Mouse (Mus musculus): ENCODE results near the gene Gldn.

Gene Gldn

DNA sequence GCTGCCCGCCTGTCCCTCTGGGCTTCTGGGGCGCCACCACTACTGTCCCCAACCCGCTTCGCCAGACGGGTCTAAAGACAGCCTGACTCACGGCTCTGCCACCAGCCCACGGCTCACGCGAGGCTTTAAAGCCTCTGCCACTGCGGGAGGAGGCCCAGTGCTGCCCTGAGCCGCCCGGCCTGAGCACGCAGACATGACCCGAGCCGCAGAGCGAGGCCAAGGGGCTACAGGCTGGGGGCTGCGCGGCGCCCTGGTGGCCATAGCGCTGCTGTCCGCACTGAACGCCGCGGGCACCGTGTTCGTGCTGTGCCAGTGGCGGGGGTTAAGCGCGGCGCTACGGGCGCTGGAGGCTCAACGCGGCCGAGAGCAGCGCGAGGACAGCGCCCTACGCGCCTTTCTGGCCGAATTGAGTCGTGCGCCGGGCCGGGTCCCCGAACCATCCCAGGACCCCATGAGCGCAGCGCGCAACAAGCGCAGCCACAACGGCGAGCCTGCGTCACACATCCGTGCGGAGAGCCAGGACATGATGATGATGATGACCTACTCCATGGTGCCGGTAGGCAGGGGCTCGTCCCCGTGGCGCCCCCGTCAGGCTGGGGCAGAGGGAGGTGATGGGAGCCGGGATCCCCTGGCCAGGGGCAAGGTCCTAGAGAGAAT lies at the start of gene Gldn:
TSS of gene Gldn (plus strand) at position 156 of the 657 bp plus-strand sequence.
- DNase-seq (ENCODE audit: low read depth): no peak

DNA sequence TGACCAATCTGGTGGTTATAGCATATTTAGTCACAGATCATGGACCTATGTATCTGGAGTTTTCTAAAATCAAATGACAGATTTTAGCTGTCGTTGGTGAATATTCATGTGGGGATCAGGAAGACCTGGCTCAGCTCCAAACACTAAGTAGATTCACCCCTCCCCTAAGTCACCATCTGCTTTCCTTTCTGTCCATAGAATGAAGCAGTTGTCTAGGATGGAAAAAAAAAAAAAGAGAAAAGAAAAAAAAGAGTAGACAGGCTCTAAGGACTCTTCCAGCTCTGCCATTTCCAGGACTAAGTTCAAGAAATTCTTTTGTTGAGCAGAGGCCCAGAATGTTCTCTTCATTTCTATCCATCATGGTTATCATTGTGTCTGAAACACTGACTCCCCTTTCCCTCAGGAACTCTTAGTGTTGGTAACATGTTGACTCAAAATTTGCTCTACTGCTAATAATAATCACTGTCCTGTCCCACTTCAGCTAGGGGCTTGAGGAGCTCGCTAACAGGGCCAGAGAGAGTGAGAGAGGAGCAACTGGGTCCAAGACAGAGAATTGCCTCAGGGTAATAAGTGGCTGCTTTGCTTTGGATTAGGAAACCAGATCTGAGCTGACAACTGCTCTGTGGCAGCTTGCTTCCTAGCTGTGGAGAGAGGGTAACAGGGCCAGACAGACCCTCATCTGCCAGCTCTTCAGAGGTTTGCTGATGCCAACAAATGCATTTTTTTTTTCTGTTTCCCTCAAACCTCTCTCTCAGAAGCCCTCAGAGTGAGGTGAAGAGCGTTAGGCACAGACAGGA lies 41.2 kb upstream of the Gldn start:
- no peak for DNase-seq (ENCODE audit: low read depth)

DNA sequence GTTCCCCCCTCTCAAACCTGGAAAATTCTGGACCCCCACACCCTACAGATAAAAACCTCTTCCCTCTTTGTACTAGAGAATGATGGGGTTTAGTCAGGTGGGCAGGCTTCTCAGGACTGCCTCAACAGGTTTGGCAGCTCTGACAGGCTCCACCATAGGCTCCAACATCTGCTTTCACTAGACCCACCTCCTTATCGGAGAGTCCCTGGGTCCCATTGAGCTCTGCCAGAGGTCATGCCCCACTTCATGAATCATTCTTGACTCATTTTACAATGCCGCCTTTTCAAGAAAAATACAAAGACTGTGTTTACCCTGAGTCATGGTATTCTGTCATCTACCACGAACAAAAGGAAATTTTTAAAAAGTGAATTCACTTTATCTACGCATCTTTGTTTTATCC lies 21.5 kb upstream of the Gldn start:
- no peak for DNase-seq (ENCODE audit: low read depth)

DNA sequence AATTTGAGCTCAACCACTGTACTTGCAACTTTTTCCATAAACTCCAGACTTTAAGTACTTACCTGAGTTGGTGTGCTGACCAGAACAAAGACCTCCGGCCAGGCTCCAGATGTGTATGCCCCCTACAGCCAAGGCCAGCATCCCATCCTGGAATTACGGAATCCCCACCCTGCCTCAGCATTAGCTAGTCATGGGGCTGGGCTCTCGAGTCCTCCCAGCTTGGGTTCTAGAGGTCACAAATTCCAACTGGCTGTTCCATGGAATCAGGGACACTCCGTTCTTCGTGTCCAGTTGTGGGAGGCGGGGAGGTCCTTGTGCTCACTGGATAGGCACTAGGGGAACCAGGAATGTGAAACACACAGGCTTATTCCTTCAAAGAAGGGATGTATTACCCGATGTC lies 18.3 kb upstream of the Gldn start, which contains the start of gene Cyp19a1:
TSS of gene Cyp19a1 (minus strand) at position 101 of the 400 bp plus-strand sequence.
- no peak for DNase-seq (ENCODE audit: low read depth)

DNA sequence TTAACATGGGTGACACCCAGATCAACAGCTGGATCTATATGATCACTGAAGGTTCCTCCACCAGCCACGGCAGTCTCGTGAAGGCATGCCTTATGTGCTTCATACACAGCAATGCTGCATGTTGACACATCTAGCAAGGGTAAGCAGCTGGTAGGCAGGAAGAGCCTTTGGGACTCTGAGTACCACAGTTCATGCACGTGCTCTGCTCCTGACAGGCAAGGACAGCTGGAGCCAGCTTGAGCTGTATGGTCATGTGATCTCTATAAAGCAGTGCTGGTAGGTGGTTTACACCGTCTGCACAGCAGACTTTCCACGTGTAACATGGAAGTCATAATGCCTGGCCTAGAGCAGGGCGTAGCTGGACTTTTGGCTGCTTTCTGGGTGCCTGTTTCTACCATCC lies 16.3 kb upstream of the Gldn start:
- no peak for DNase-seq (ENCODE audit: low read depth)

DNA sequence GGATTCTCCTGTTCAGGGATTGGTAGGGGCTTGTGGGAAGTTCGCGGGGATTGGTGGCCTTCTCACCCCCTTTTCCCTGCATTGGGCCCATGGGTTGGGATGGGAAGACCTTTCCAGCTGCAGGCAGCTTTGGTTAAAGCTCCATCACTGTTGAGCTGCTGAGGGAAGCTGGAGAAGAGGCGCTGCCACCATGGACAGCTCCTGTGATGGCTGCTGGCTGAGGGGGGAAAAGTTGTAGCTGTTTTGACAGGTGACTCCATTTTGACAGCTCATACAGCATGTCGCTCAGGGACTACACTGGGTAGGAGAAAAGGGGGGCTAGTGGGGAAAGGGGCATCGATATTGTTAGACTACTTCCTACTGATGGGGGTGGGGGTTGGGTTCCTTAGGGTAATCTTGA lies 15.4 kb upstream of the Gldn start:
- no peak for DNase-seq (ENCODE audit: low read depth)

DNA sequence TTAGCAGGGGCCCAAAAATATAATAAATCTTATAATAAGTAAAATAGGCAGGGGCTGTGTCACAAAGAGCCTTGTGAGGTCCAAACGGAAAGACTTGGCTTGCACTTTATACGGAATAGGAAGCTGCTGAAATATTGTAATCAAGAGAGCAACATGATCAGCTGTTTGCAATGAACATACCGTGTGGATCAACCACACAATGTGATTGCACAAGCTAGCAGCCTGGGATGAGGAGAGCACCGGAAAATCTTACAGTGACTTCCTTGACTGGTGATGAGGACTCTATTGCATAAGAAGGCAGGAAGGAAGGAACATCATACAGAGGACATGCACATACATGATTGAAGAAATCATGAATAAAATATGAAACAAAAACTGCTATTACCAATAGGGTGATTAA lies 11.0 kb upstream of the Gldn start:
- no peak for DNase-seq (ENCODE audit: low read depth)

DNA sequence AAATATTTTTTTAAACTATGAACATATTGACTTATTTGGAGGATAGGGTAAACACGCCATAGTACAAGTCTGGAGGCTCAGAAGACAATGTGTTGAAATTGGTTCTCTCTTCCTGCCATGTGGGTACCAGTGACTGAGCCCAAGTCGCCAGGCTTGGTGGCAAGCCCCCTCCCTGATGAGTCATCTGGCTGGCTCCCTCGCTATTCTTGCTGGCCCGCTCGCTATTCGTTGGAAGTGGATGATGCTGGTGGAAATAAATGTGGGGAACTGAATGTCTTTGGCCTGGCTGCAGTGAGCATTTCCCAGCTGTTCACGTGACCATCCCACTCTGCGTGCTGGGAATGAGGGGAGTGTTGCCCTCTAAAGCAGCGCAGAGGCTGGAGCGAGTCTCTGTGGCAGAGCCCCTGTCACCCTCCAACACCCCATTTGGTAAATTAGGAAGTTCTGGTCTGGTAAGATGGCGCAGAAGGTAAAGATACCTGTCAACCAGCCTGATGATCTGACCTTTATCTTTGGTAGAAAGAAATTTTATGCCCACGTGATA lies 7.2 kb upstream of the Gldn start:
- DNase-seq (ENCODE audit: low read depth): no peak

DNA sequence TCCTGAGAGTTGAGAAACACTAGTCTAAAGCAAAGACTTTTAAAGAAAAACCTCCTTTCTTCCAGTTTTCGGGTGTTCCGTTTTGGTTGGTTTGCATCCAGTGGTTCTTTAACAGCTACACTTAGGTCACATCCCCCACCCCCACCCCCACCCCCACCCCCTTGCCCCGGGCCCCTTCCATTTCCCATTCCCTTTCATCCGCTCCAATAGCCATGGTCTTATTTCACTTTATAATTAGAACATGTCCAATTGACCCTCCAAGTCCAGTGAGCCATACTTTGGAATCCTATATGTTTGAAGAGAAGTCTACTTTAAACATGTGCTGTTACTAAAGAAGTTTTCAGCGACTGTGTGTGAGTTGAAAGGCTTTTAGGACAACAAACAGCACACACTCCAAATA lies 1.5 kb downstream of the Gldn start:
- DNase-seq (ENCODE audit: low read depth): no peak

DNA sequence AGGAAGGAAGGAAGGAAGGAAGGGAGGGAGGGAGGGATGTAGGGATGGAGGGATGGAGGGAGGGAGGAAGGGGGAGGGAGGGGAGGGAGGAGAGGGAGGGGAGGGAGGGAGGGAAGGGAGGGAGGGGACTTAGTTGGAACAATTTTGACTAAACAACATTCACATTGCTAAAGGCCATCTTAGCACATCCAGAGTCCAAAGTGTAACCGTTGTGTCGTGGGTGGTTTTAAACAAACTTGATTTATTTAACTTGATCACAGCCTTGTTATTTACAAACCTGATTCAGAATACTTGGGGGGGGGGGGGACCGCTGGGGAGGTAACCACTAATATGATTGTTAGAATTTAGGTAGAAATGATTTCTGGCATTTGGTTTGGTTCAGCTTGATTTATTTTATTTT lies 13.1 kb downstream of the Gldn start:
- DNase-seq (ENCODE audit: low read depth): no peak

DNA sequence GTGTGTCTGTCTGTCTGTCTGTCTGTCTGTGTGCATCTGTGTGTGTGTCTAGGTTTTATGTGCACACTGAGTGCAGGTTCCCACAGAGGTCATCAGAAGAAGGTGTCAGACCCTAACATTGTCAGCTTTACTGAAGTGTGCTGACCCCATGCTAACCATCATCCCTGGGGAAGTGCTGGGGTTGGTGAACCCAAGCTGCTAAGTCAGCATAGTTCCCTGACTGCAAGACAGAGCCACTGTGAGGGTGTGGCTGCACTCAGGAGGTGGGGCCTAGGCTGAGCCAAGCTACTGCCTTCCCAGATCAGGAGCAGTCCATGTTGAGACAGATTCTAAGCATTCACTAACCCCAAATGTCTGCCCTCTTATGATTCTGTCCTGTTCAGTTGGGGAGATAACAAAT lies 13.5 kb downstream of the Gldn start:
- DNase-seq (ENCODE audit: low read depth): no peak

DNA sequence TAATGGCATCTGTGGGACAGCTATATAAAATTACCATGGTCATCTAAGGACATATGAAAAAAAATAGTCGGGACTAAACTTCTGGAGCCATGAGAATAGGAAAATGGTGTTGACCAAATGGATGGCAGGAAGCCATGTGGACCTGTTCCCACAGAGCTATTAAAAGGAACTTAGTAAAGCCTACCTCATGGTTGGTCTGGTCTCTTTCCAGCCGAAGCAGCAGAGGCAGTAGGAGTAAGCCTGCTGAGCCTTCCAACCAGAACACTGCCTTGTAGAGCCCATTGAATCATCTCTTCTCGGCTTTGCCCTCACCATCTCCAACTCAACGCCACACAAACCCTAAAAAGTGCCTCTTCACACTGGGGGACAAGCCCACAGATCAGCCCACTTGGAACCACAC lies 15.0 kb downstream of the Gldn start:
- no peak for DNase-seq (ENCODE audit: low read depth)

DNA sequence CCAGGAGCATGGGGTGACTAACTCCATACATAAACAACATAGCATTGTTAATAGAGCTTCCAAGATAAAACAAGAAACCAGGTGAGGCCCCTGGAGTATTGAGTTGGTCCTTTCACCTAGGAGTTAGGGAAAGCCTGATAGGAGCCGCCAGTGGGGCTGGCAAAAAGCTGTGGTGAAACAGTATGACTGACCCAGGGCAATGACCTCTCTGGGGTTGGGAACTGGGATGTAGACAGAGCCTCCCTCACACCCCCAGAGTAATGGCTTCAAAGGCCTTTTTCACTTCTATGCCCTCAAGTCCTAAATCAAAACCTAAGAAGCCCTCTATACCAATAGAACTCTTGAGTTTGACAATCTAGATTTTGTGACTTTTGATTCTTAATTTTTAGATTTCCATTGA lies 21.9 kb downstream of the Gldn start:
- DNase-seq (ENCODE audit: low read depth): no peak

DNA sequence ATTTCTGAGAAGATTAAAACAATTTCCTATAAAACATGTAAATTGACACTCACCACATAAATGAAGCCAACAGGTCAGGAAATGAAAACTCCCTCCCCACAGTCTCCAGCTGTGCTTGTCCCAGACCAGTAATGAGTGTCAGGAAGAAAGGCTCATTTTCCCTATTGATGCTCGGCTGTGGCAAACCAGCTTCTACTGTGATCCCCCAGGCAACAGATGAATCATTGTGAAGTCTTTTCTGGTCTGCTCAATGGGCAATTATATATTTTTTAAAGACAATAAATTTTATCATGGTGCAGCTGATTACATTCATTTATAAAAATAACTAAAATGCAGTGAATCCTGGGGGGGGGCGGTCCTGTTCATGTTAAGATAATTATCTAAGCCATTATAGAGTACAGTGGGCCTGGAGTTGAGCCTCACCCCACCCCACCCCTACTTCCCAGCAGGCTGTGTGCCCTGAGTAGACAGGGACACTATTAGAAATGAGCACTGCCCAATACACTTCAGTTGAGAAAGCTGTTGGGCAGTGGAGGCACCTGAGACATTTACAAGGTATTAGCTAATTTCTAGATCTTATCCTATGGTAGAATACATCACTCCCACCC lies 22.6 kb downstream of the Gldn start:
- DNase-seq (ENCODE audit: low read depth): no peak

DNA sequence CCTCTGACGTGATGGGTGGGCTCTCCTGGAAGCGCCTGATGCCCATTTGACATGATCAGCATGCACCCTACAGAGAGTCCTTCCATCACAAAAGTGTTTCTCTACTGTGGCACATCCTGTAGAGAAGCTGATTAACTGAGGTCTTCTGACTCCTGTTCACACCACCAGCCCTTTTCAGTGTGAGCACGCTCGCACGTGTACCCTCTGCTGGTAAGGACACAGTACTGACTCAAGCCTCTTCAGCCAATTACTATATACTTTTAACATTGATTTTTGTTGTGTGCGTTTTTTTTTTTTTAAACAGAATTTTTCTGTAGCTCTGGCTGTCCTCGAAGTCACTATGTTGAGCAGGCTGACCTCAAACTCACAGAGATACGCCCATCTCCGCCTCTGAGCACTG lies 30.1 kb downstream of the Gldn start:
- DNase-seq (ENCODE audit: low read depth): no peak

DNA sequence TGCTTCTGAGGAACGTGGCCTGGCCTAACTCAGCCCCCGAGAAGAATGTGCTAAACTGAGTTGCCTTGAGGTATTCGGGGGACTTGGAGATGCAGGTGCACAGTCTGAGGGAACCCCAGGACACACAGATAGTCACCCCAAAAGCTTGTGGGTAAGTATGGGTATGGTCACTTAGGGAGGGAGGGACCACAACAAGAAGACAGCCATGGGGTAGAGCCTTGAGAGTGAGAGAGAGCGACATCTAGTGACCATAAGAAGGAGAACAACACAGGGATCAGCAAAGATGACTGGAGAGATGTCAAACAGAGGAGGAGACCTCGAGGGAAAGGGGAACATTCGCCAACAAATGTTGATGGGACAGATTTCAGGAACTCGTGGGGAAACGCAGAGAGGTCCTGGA lies 37.2 kb downstream of the Gldn start:
- DNase-seq (ENCODE audit: low read depth): peak; percentile 6

DNA sequence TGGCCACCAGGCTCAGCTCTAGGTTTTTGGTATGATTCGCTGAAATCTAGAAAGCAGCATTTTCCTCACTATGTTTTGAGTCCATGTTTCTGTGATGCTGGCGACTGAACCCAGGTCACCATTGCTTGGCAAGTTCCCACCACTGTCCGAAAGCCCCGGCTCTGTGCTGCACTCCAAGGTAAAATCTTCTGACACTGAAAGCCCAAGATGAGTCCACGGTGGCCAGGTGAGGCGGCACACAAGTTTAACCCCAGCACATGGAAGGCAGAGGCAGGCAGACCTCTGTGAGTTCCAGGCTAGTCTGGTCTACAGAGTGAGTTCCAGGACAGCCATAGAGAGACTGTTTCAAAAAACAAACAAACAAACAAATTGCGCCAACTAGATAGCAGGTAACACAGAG lies 42.9 kb downstream of the Gldn start:
- no peak for DNase-seq (ENCODE audit: low read depth)

DNA sequence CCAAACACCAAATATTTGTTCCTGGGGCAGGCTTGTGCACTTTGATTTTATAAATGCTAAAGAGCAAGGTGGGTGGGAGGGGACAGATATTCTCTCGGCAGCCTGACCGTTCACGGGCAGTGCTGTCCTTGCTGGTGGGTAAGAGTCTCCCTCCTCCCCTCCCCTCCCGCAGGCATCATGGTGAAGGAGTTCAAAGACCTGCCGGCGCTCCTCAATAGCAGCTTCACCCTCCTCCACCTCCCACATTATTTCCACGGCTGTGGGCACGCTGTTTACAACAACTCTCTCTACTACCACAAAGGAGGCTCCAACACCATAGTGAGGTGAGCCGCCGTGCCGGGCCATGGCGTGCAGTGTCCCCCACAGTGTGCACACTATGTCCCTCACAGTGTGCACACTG lies 49.3 kb downstream of the Gldn start:
- no peak for DNase-seq (ENCODE audit: low read depth)

DNA sequence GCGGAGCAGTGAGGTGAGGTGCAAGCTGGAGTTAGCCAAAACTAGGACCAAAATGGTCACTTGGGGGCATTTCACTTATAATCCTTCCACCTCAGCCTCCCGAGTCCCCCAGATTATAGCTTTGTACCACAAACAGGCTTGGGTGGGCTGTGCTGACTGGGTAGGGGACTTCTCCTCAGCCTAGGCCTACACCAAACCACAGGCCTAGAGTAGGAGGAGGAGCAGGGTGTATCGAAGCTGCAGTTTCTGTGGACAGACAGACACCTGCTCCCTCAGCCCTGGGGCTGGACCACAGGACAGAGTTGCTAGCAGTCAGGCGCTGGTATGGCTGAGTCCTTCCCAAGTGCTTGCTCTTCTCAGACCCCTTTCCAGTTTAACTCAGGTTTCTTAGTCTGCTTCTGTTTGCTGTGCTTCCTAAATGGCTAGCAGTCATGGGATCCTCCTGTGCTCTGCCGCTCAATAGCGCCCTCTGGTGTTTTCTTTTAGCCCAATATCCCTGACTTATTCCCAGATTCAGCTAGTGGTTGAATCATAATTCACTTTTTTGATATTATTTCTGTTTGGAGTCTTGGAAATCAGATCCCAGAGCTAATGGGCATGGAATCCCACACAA lies 50.4 kb downstream of the Gldn start:
- DNase-seq (ENCODE audit: low read depth): peak; percentile 26

DNA sequence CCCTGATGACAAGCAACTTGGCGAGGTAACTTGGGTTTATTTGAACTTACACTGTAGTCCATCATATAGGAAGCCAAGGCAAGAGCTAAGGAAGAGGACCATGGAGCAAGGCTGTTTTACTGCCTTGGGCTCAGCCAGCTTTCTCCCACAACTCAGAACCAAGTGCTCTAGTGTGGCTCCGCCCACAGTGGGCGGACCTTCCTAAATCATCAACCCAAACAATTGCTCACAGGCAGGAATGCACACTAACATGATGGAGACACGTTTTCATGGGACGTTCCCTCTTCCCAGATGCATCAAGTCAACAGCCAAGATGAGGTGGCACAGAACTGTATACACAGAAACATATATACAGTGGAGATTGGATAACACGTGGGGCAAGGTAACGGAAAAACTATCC lies 55.7 kb downstream of the Gldn start:
- no peak for DNase-seq (ENCODE audit: low read depth)

DNA sequence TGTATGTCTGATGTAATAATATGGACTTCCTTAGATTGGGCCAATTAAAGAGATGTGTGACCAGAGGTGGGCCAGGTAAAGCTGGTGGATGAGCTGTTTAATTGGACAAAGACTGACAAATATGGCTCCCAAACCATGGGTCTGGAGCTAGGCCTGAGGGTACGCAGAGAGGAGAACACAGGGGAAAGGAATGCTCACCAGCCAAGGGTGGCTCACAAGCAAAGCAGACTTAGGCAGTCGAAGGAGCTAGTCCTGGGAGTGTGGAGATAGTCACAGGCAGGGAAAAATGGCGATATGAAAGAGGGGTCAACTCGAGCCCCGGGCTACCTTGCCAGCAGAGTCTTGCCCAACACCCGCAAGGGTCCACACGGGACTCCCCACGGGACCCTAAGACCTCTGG lies 70.5 kb downstream of the Gldn start:
- no peak for DNase-seq (ENCODE audit: low read depth)

All from c-Kit-positive CD71-negative TER-119-negative erythroid progenitor cells, embryonic 14.5 days (primary cell).